ENCODE assay signal across 8 mouse cellular contexts in genomic region chr4:155773335-155774078, GRCm38 (mm10). TPM values are rescaled to one million over a fixed set of nuclear protein-coding genes. Genes with fewer than 3 reads are reported as not detected.
A peak's percentile ranks its signal among the peaks of the same experiment; 100 is the strongest.
DNase-seq lines count a peak whose midpoint lies in the region; ATAC-seq and TF ChIP-seq lines count a peak whose summit lies in the region.

No protein-coding gene starts in this region.

- peaks cover 49% of the 10 kb centered on the region for H3K27me3 ChIP-seq in forebrain, embryonic 13.5 days
- H3K27me3 ChIP-seq in kidney, embryonic 15.5 days = peaks cover 35% of the 10 kb centered on the region
- H3K27me3 ChIP-seq in neural tube, embryonic 12.5 days (replicated peaks) = peaks cover 26% of the 10 kb centered on the region

- H3K27ac ChIP-seq in left cerebral cortex, adult 2 months = peak overlapping the region; percentile 92
- no peak overlapping the region for H3K27ac ChIP-seq in forebrain, embryonic 13.5 days
- H3K27ac ChIP-seq in kidney, embryonic 15.5 days = no peak overlapping the region
- H3K27ac ChIP-seq in neural tube, embryonic 12.5 days = no peak overlapping the region

- peak overlapping the region; percentile 66 for H3K4me3 ChIP-seq in left cerebral cortex, adult 2 months
- H3K4me3 ChIP-seq in forebrain, embryonic 13.5 days = peak overlapping the region; percentile 36
- peak overlapping the region; percentile 43 for H3K4me3 ChIP-seq in kidney, embryonic 15.5 days (replicated peaks)
- H3K4me3 ChIP-seq in neural tube, embryonic 12.5 days = peak overlapping the region; percentile 31

- WGBS in forebrain, embryonic 13.5 days = 46% methylated on average over 5 of the region's 5 CpGs
- WGBS in kidney, embryonic 15.5 days = 44% methylated on average over 5 of the region's 5 CpGs
- 39% methylated on average over 5 of the region's 5 CpGs for WGBS in neural tube, embryonic 12.5 days

- no peak for ATAC-seq in forebrain, embryonic 13.5 days
- ATAC-seq in kidney, embryonic 15.5 days (replicated peaks; ENCODE audit: low FRiP score) = no peak
- ATAC-seq in neural tube, embryonic 12.5 days (ENCODE audit: low FRiP score, low read depth) = no peak
- no peak for ATAC-seq in megakaryocyte-erythroid progenitor cell, adult 5-6 weeks (replicated peaks; ENCODE audit: low FRiP score, low TSS enrichment, poor library complexity, severe bottlenecking)

- H3K36me3 ChIP-seq in forebrain, embryonic 13.5 days (ENCODE audit: poor library complexity, severe bottlenecking) = no peaks in the 10 kb centered on the region
- H3K36me3 ChIP-seq in kidney, embryonic 15.5 days = no peaks in the 10 kb centered on the region
- no peaks in the 10 kb centered on the region for H3K36me3 ChIP-seq in neural tube, embryonic 12.5 days

- H3K4me1 ChIP-seq in forebrain, embryonic 13.5 days = peaks cover 31% of the 10 kb centered on the region
- H3K4me1 ChIP-seq in kidney, embryonic 15.5 days = peaks cover 64% of the 10 kb centered on the region
- peaks cover 21% of the 10 kb centered on the region for H3K4me1 ChIP-seq in neural tube, embryonic 12.5 days

- no peak for DNase-seq in left cerebral cortex, adult 2 months (ENCODE audit: extremely low spot score in 1 of 2, low spot score in 2 of 2)
- no peak for DNase-seq in left cerebral cortex, postnatal 4 days
- DNase-seq in right cerebral cortex, postnatal 4 days = no peak
- DNase-seq in gastrocnemius, postnatal 25 days = no peak

- H3K9ac ChIP-seq in forebrain, embryonic 13.5 days = peak overlapping the region; percentile 50
- H3K9ac ChIP-seq in kidney, embryonic 15.5 days = peak overlapping the region; percentile 40; the same call in 1 of the 2 replicates
- H3K9ac ChIP-seq in neural tube, embryonic 12.5 days = 0 out of 2 replicates have a peak overlapping the region, but pooled peaks have one; percentile 10

- peak overlapping the region; percentile 65 for H3K4me2 ChIP-seq in forebrain, embryonic 13.5 days
- H3K4me2 ChIP-seq in kidney, embryonic 15.5 days = peak overlapping the region; percentile 84
- peak overlapping the region; percentile 67 for H3K4me2 ChIP-seq in neural tube, embryonic 12.5 days (replicated peaks)

- no peak for TF ChIP-seq CTCF in left cerebral cortex, adult 2 months (IDR thresholded peaks at IDR 0.05)

- no peaks in the 10 kb centered on the region for H3K9me3 ChIP-seq in forebrain, embryonic 13.5 days (replicated peaks)
- H3K9me3 ChIP-seq in kidney, embryonic 15.5 days (replicated peaks) = no peaks in the 10 kb centered on the region
- H3K9me3 ChIP-seq in neural tube, embryonic 12.5 days = no peaks in the 10 kb centered on the region

- intact Hi-C loops in left cerebral cortex, adult 2 months (cut with DNase I) = no loop called here
- intact Hi-C loops in left cerebral cortex, postnatal 4 days (cut with DNase I) = no loop called here

RNA-seq across cellular contexts. Expression of gene Vwa1, which starts 1.0 kb away (rescaled TPM):
- total RNA-seq in left cerebral cortex, adult 2 months (2021) = 10 to 100 TPM; 13.6 to 15.9 TPM
- total RNA-seq in left cerebral cortex, postnatal 4 days (2021) = 10 to 100 TPM; 15.6 to 16.4 TPM
- polyA plus RNA-seq in forebrain, embryonic 13.5 days (2015; fragmentation: Nextera tagmentation; extraction: Ambion mirVana) = 15.1 and 15.3 TPM in 2 replicates
- 5.6 and 7.7 TPM in 2 replicates for polyA plus RNA-seq in kidney, embryonic 15.5 days (2015; fragmentation: Nextera tagmentation; extraction: Ambion mirVana)
- polyA plus RNA-seq in neural tube, embryonic 12.5 days (2016; fragmentation: Nextera tagmentation; extraction: Ambion mirVana) = 16.6 and 17.9 TPM in 2 replicates
- total RNA-seq in megakaryocyte-erythroid progenitor cell, adult 5-6 weeks (2014; fragmentation: Nextera tagmentation) = not detected in 2 replicates
- 0.08 and 0.19 TPM in 2 replicates for total RNA-seq in megakaryocyte-erythroid progenitor cell, adult 5-6 weeks (2017)
- 1 to 10 TPM; 5.0 to 5.4 TPM for total RNA-seq in gastrocnemius, postnatal 25 days (2021)

RNA-seq across cellular contexts. Expression of gene Tmem88b, which starts 12.2 kb away (rescaled TPM):
- 10 to 100 TPM; 16.4 to 16.8 TPM for total RNA-seq in left cerebral cortex, adult 2 months (2021)
- total RNA-seq in left cerebral cortex, postnatal 4 days (2021) = 1 to 10 TPM; 1.3 TPM
- 0.20 and 0.45 TPM in 2 replicates for polyA plus RNA-seq in forebrain, embryonic 13.5 days (2015; fragmentation: Nextera tagmentation; extraction: Ambion mirVana)
- 0.42 and 0.47 TPM in 2 replicates for polyA plus RNA-seq in kidney, embryonic 15.5 days (2015; fragmentation: Nextera tagmentation; extraction: Ambion mirVana)
- 0.56 and 0.86 TPM in 2 replicates for polyA plus RNA-seq in neural tube, embryonic 12.5 days (2016; fragmentation: Nextera tagmentation; extraction: Ambion mirVana)
- total RNA-seq in megakaryocyte-erythroid progenitor cell, adult 5-6 weeks (2014; fragmentation: Nextera tagmentation) = not detected in 2 replicates
- total RNA-seq in megakaryocyte-erythroid progenitor cell, adult 5-6 weeks (2017) = 0.09 TPM in 1 of 2 replicates, not detected in the other
- under 1 TPM; 0.88 to 0.92 TPM for total RNA-seq in gastrocnemius, postnatal 25 days (2021)

RNA-seq across cellular contexts. Expression of gene Atad3a, which starts 12.6 kb away (rescaled TPM):
- 10 to 100 TPM; 53.0 to 58.8 TPM for total RNA-seq in left cerebral cortex, adult 2 months (2021)
- total RNA-seq in left cerebral cortex, postnatal 4 days (2021) = 10 to 100 TPM; 64.8 to 69.8 TPM
- polyA plus RNA-seq in forebrain, embryonic 13.5 days (2015; fragmentation: Nextera tagmentation; extraction: Ambion mirVana) = 79.2 and 93.3 TPM in 2 replicates
- 115 and 124 TPM in 2 replicates for polyA plus RNA-seq in kidney, embryonic 15.5 days (2015; fragmentation: Nextera tagmentation; extraction: Ambion mirVana)
- polyA plus RNA-seq in neural tube, embryonic 12.5 days (2016; fragmentation: Nextera tagmentation; extraction: Ambion mirVana) = 85.2 and 90.7 TPM in 2 replicates
- total RNA-seq in megakaryocyte-erythroid progenitor cell, adult 5-6 weeks (2014; fragmentation: Nextera tagmentation) = 123 and 206 TPM in 2 replicates
- total RNA-seq in megakaryocyte-erythroid progenitor cell, adult 5-6 weeks (2017) = 95.3 and 123 TPM in 2 replicates
- total RNA-seq in gastrocnemius, postnatal 25 days (2021) = 10 to 100 TPM; 26.3 to 31.4 TPM

RNA-seq across cellular contexts. Expression of gene Ankrd65, which starts 16.7 kb away (rescaled TPM):
- total RNA-seq in left cerebral cortex, adult 2 months (2021) = under 1 TPM in 1 of 2 experiments, not detected in 1; 0.29 TPM
- not detected for total RNA-seq in left cerebral cortex, postnatal 4 days (2021)
- polyA plus RNA-seq in forebrain, embryonic 13.5 days (2015; fragmentation: Nextera tagmentation; extraction: Ambion mirVana) = 0.18 TPM in 1 of 2 replicates, not detected in the other
- polyA plus RNA-seq in kidney, embryonic 15.5 days (2015; fragmentation: Nextera tagmentation; extraction: Ambion mirVana) = 0.19 and 0.34 TPM in 2 replicates
- not detected in 2 replicates for polyA plus RNA-seq in neural tube, embryonic 12.5 days (2016; fragmentation: Nextera tagmentation; extraction: Ambion mirVana)
- total RNA-seq in megakaryocyte-erythroid progenitor cell, adult 5-6 weeks (2014; fragmentation: Nextera tagmentation) = not detected in 2 replicates
- not detected in 2 replicates for total RNA-seq in megakaryocyte-erythroid progenitor cell, adult 5-6 weeks (2017)
- not detected for total RNA-seq in gastrocnemius, postnatal 25 days (2021)

RNA-seq across cellular contexts. Expression of gene Mrpl20, which starts 29.2 kb away (rescaled TPM):
- 10 to 100 TPM; 82.7 to 84.8 TPM for total RNA-seq in left cerebral cortex, adult 2 months (2021)
- 100 to 1,000 TPM; 102 to 104 TPM for total RNA-seq in left cerebral cortex, postnatal 4 days (2021)
- 251 and 266 TPM in 2 replicates for polyA plus RNA-seq in forebrain, embryonic 13.5 days (2015; fragmentation: Nextera tagmentation; extraction: Ambion mirVana)
- 217 and 226 TPM in 2 replicates for polyA plus RNA-seq in kidney, embryonic 15.5 days (2015; fragmentation: Nextera tagmentation; extraction: Ambion mirVana)
- 226 and 242 TPM in 2 replicates for polyA plus RNA-seq in neural tube, embryonic 12.5 days (2016; fragmentation: Nextera tagmentation; extraction: Ambion mirVana)
- 189 and 239 TPM in 2 replicates for total RNA-seq in megakaryocyte-erythroid progenitor cell, adult 5-6 weeks (2014; fragmentation: Nextera tagmentation)
- 78.5 and 90.1 TPM in 2 replicates for total RNA-seq in megakaryocyte-erythroid progenitor cell, adult 5-6 weeks (2017)
- 10 to 100 TPM; 45.1 to 47.7 TPM for total RNA-seq in gastrocnemius, postnatal 25 days (2021)

Comparison
In these comparisons a context has a peak if more than half of its experiments do, and no peak if none do; other contexts are left out.
1. RNA of gene Tmem88b, which starts 12.2 kb away (total RNA-seq): 16.4 to 16.8 TPM in left cerebral cortex, adult 2 months; 1.3 TPM in left cerebral cortex, postnatal 4 days, 0.88 to 0.92 TPM in gastrocnemius, postnatal 25 days and 0.09 TPM in megakaryocyte-erythroid progenitor cell, adult 5-6 weeks; every median in the first group is over 4 times any median in the second.
2. RNA of gene Vwa1, which starts 1.0 kb away (total RNA-seq): 15.6 to 16.4 TPM in left cerebral cortex, postnatal 4 days, 13.6 to 15.9 TPM in left cerebral cortex, adult 2 months and 5.0 to 5.4 TPM in gastrocnemius, postnatal 25 days; 0.08 to 0.19 TPM in megakaryocyte-erythroid progenitor cell, adult 5-6 weeks; every median in the first group is over 4 times any median in the second.
3. Peak in every context shown above with its lines, with median percentiles within 50 percentile points of each other: H3K4me3 ChIP-seq, H3K4me2 ChIP-seq and H3K9ac ChIP-seq.